Mouse (Mus musculus) spleen, adult 2 months (tissue): ENCODE measurements around the gene Selenos.

Experiments
- CTCF ChIP-seq: fragments of 200-500 bp; IDR thresholded peaks from 2 replicates; pipeline ENCODE4 v1.5.1; 2011; ENCODE audit warnings: mild to moderate bottlenecking, inconsistent platforms; ENCODE audit not compliant: insufficient read depth, insufficient read length, insufficient replicate concordance; ENCODE audit errors: extremely low read depth
- POLR2A ChIP-seq: fragments of 200-500 bp; IDR thresholded peaks from 2 replicates; pipeline ENCODE4 v1.6.1; 2011; ENCODE audit warnings: low read depth, low read length, inconsistent platforms

DNA sequence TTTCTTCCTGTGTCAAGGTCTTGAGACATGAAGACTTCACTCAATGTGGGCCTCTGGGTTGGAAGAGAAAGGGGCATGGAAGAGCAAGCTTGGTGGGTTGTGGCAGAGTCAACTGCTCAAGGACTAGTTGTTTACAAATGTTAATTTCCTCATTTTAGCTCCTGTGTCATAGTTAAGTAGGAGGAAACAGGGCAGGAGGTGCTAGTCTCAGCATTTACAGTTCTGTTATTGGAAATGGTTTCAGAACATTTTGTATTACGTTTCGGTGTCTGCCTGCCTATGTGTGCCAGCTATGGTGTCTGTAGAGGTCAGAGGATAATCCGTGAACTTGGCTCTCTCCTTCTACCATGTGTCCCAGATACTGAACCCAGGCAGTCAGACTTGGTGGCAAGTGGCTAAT, 56.2 kb downstream of the Selenos start:
- TF ChIP-seq CTCF = no peak
- TF ChIP-seq POLR2A = no peak
